Mouse (Mus musculus) forebrain, postnatal 0 days (tissue): ENCODE measurements at regions not wholly inside any gene's neighbourhood (a gene's known extent, or its start where the extent isn't known, plus 50 kb on each side); places are given as distances from the start of the nearest gene placed in this dataset.

ENCODE experiments used
- ATAC-seq: fragments of 200-750 bp; cut with Nextera tagmentation; 2 replicates; pipeline ENCODE4 v1.8.0; 2017; ENCODE audit warnings: mild to moderate bottlenecking, moderate library complexity
- DNase-seq: peaks from one replicate; pipeline ENCODE4 v3.0.0-alpha.2; 2015
- H3K27ac ChIP-seq: fragments of 300-500 bp; sonication (generic); 2 replicates; pipeline ENCODE4 v1.5.1; 2014; ENCODE audit warnings: low read depth, mild to moderate bottlenecking, antibody characterized with exemption, low read length, moderate library complexity, mixed read lengths
- H3K27me3 ChIP-seq: fragments of 300-500 bp; sonication (generic); 2 replicates; pipeline ENCODE4 v1.6.1; 2014; ENCODE audit warnings: mild to moderate bottlenecking, low read length, mixed read lengths; ENCODE audit not compliant: insufficient read depth
- H3K36me3 ChIP-seq: fragments of 300-500 bp; sonication (generic); 2 replicates; pipeline ENCODE4 v1.6.1; 2014; ENCODE audit warnings: mild to moderate bottlenecking, moderate library complexity; ENCODE audit not compliant: insufficient read depth
- H3K4me1 ChIP-seq: fragments of 300-500 bp; sonication (generic); 2 replicates; pipeline ENCODE4 v1.6.1; 2014; ENCODE audit warnings: antibody characterized with exemption; ENCODE audit not compliant: insufficient read depth
- H3K4me2 ChIP-seq: fragments of 300-500 bp; sonication (generic); 2 replicates; pipeline ENCODE4 v1.6.1; 2014; ENCODE audit warnings: low read depth, mild to moderate bottlenecking, moderate library complexity
- H3K4me3 ChIP-seq: fragments of 300-500 bp; sonication (generic); 2 replicates; pipeline ENCODE4 v1.5.1; 2014; ENCODE audit warnings: low read depth, low read length, mixed read lengths
- H3K9ac ChIP-seq: fragments of 300-500 bp; sonication (generic); 2 replicates; pipeline ENCODE4 v1.6.1; 2014; ENCODE audit warnings: mild to moderate bottlenecking
- H3K9me3 ChIP-seq: fragments of 300-500 bp; sonication (generic); 2 replicates; pipeline ENCODE4 v1.6.1; 2016; ENCODE audit warnings: low read length
- CTCF ChIP-seq: sonication (generic); IDR thresholded peaks from 2 replicates; pipeline ENCODE4 v1.5.1; 2016; ENCODE audit warnings: antibody characterized with exemption, control low read depth, low read depth
- WGBS: fragments of 180-500 bp; shearing (Covaris S2); extraction: QIAGEN DNeasy Blood & Tissue Kit; methylation state at CpG from one replicate; pipeline ENCODE4 v1.1.7; 2014; 5-methylcytosine and 5-hydroxymethylcytosine counted together

DNA sequence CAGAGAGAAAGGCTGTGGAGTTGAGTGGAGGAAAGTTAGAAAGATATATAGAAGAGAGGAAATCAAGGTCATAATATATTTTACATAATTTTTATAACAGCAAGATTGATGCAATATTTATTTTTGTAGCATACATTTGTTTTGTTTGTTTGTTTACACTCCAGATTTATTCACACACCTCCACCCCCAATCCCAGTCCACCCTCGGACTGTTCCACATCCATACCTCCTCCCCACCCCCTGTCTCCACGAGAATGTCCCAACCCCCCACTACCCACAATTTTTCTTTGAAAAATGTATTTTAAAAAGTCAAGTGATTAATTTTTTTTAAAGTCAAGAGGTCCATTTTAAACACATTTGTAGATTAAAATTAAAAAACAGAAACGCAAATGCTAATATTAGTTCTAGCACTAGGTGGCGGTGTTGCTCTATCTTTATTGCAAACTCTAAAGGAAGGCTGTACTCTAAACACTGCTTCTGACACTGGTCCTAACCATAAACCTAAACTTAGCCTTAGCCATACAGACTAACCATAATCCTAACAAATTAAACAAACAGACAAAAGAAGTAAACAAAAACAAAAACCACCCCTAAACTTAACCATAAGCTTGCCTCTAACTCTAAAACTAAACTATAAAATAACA, 67.8 kb downstream of the Olfr1505 start:
- Histone ChIP-seq H3K4me2 (no peak overlapping the region), H3K4me1 (no peaks in the 10 kb centered on the region), H3K27me3 (no peaks in the 10 kb centered on the region), H3K9me3 (no peaks in the 10 kb centered on the region), H3K27ac (no peak overlapping the region), H3K36me3 (no peaks in the 10 kb centered on the region), H3K4me3 (no peak overlapping the region), H3K9ac (no peak overlapping the region)
- ATAC-seq = peak; percentile 73
- WGBS = 17% methylated on average over 4 of the region's 4 CpGs
- TF ChIP-seq CTCF = peak; percentile 74
- peak; percentile 81 for DNase-seq

DNA sequence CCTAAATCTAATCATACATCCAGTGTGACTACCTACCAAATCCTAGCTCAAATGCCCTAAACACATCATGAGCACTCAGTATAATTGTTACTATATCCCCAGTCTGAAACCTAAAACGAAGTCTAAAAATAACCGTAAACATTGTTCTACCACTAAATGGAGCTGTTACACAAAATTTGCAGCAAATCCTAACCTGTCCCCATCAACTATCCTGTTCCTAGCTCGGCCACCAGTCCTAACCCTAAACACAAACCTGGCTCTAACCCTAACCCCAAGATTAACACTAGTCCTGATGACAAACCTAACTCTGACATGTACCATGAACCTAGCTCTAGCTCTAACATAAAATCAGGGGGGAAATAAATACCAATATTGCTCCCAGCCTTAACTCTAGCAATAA, 69.5 kb downstream of the Olfr1505 start:
- Histone ChIP-seq H3K4me3 (no peak overlapping the region), H3K9ac (no peak overlapping the region), H3K9me3 (no peaks in the 10 kb centered on the region), H3K27me3 (no peaks in the 10 kb centered on the region), H3K4me2 (no peak overlapping the region), H3K4me1 (no peaks in the 10 kb centered on the region), H3K36me3 (no peaks in the 10 kb centered on the region), H3K27ac (no peak overlapping the region)
- DNase-seq = peak; percentile 24
- peak; percentile 59 for TF ChIP-seq CTCF
- 59% methylated on average over 3 of the region's 3 CpGs for WGBS
- ATAC-seq = no peak
